ENCODE assay signal across 28 mouse cellular contexts in genomic region chr9:63499912-63500311, GRCm38 (mm10).
"Had no signal": no experiment of that assay in that cellular context is flagged by ENCODE, and none has a peak within 500 bp of the region (broad histone marks: within the 10 kb centered on the region; RNA-seq: fewer than 3 reads in every experiment).

No protein-coding gene starts in this region.

- DNase-seq: gastrocnemius, adult 2 months; gastrocnemius, postnatal 14 days; gastrocnemius, postnatal 36 days; heart, adult 11 months; heart, adult 2 months; heart, postnatal 14 days; heart, postnatal 36 days; kidney, adult 11 months; kidney, adult 2 months; kidney, adult 9 months; kidney, postnatal 14 days; kidney, postnatal 36 days; layer of hippocampus, adult 9-11 months; layer of hippocampus, postnatal 36 days; left cerebral cortex, postnatal 4 days; liver, embryonic 13.5 days had no signal

- H3K9me3 ChIP-seq: heart, embryonic 13.5 days; heart, embryonic 15.5 days; hindbrain, embryonic 13.5 days; hindbrain, embryonic 15.5 days; kidney, embryonic 15.5 days; limb, embryonic 13.5 days; limb, embryonic 15.5 days; liver, embryonic 13.5 days had no signal

- H3K27ac ChIP-seq: gastrocnemius, adult 2 months; heart, adult 2 months; heart, embryonic 13.5 days; heart, embryonic 15.5 days; hindbrain, embryonic 13.5 days; hindbrain, embryonic 15.5 days; hindbrain, postnatal 0 days; kidney, embryonic 15.5 days; kidney, postnatal 0 days; limb, embryonic 13.5 days; limb, embryonic 15.5 days; liver, embryonic 13.5 days had no signal

- H3K36me3 ChIP-seq: heart, embryonic 13.5 days; heart, embryonic 15.5 days; hindbrain, embryonic 13.5 days; hindbrain, embryonic 15.5 days; kidney, embryonic 15.5 days; limb, embryonic 13.5 days; limb, embryonic 15.5 days; liver, embryonic 13.5 days had no signal

- H3K4me2 ChIP-seq: heart, embryonic 11.5 days; heart, embryonic 13.5 days; heart, embryonic 15.5 days; hindbrain, embryonic 13.5 days; hindbrain, embryonic 15.5 days; kidney, embryonic 15.5 days; limb, embryonic 13.5 days; limb, embryonic 15.5 days; liver, embryonic 11.5 days; liver, embryonic 13.5 days had no signal

- H3K4me3 ChIP-seq: gastrocnemius, adult 2 months; heart, adult 2 months; heart, embryonic 13.5 days; heart, embryonic 15.5 days; hindbrain, embryonic 13.5 days; hindbrain, embryonic 15.5 days; kidney, embryonic 15.5 days; limb, embryonic 13.5 days; limb, embryonic 15.5 days; liver, embryonic 13.5 days had no signal

- H3K4me1 ChIP-seq: heart, embryonic 13.5 days; heart, embryonic 15.5 days; hindbrain, embryonic 13.5 days; hindbrain, embryonic 15.5 days; kidney, embryonic 15.5 days; limb, embryonic 13.5 days; limb, embryonic 15.5 days had no signal

- ATAC-seq: hindbrain, postnatal 0 days; intestine, embryonic 16.5 days had no signal

- H3K9ac ChIP-seq: heart, embryonic 13.5 days; heart, embryonic 15.5 days; hindbrain, embryonic 13.5 days; hindbrain, embryonic 15.5 days; kidney, embryonic 15.5 days; limb, embryonic 13.5 days; limb, embryonic 15.5 days; liver, embryonic 13.5 days had no signal

- H3K27me3 ChIP-seq: heart, embryonic 13.5 days; heart, embryonic 15.5 days; hindbrain, embryonic 15.5 days; kidney, embryonic 15.5 days; limb, embryonic 15.5 days; liver, embryonic 13.5 days had no signal
